Mouse (Mus musculus) cerebellum, postnatal 14 days (tissue): Measurements from ENCODE around the gene Hist1h2bc.

ENCODE experiments used
- DNase-seq, 2 experiments: peaks; one replicate each; pipeline ENCODE4 v3.0.0; 2021; ENCODE audit warnings: mixed read lengths in 2 of 2

Hist1h2bc gene

DNA sequence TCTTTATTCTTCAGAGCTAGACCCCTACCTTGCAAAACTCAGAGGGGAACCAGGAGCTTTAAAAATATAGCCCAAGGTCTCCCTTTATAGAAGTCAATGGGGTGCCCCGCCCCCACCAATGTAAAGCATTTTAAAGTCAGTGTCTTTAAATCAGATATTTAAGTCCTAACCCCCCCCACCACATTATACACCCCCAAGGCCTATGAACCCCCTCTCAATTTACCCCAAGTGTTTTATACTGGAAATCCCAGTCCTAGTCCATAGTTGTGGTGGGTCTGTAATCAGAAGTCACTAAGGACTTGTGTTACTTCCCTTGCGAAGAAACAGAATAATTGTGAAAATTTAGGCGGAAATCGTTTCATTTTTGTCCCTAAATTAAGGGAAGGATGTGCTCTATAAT lies 54.0 kb downstream of the Hist1h2bc start:
- DNase-seq: no peak

- DNase-seq: peak; percentile 76 to 83
Observed at GRCm38 (mm10) chr13:23738677-23739068, 54.7 kb downstream of the Hist1h2bc start, which contains the start of gene Hist1h1c. TSS of gene Hist1h1c (plus strand) at chr13:23738808.

DNA sequence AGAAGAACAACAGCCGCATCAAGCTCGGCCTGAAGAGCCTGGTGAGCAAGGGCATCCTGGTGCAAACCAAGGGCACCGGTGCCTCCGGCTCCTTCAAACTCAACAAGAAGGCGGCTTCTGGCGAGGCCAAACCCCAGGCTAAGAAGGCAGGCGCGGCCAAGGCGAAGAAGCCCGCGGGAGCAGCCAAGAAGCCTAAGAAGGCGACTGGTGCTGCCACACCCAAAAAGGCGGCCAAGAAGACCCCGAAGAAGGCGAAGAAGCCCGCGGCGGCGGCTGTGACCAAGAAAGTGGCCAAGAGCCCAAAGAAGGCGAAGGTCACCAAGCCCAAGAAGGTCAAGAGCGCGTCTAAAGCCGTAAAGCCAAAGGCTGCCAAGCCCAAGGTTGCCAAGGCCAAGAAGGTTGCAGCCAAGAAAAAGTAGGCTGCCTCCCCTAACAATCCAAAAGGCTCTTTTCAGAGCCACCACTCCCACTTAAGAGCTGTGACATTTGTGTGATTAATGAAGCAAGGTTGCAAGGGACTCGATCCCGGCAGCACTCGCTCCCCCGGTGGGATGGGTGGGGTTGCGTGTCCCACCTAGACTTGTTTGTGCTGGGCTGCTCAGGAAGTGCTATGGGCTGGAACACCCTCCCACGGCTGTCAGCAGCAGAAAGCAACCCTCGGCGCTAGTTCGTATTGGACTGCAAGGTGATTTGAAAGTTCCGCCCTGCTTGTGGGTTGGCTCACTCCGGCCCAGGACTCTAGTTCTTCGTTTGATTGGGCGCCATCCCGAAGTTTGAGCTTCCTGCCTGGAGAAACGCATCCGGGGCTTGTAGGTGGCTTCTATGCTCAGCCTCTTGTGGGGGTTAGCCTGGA lies 55.3 kb downstream of the Hist1h2bc start:
- peak; percentile 87 to 88 for DNase-seq

GRCm38 (mm10) chr13:23739922-23740252 lies 55.9 kb downstream of the Hist1h2bc start:
- DNase-seq: no peak

GRCm38 (mm10) chr13:23740256-23740840 lies 56.3 kb downstream of the Hist1h2bc start:
- no peak for DNase-seq

DNA sequence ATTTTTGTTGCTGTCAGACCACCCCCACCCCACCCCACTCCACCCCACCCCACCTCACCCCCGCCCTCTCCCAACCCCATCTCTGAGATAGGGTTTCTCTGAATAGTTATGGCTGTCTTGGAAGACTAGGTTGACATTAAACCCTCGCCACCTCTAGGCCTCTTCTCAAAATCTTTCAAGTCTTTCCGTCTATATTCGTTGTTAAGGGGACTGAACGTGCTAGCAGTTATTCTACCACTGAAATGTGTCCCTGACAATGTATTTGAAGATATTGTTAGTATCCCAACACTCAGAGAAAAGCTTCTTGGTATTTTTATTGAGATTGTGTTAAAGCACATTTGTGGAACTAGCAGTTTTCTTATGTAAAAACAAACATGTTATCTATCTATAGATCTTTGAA lies 56.9 kb downstream of the Hist1h2bc start:
- no peak for DNase-seq

GRCm38 (mm10) chr13:23742007-23742406 lies 58.0 kb downstream of the Hist1h2bc start:
- DNase-seq: no peak
